Mouse (Mus musculus): ENCODE measurements around the gene Dis3l2.

GRCm38 (mm10) chr1:87070720-87071119 lies 367.1 kb downstream of the Dis3l2 start:
- TF ChIP-seq GATA1 (IDR thresholded peaks at IDR 0.05; ENCODE audit: low read length) (no peak), TAL1 (IDR thresholded peaks at IDR 0.05; ENCODE audit: low read length) (no peak)
